Mouse (Mus musculus): ENCODE results near the gene Cttnbp2nl. TPM values are rescaled to one million over a fixed set of nuclear protein-coding genes. Genes with fewer than 3 reads are reported as not detected.
A peak's percentile ranks its signal among the peaks of the same experiment; 100 is the strongest.

Cttnbp2nl gene
- polyA plus RNA-seq, 1 experiment from 2014 or later = 42.3 TPM

- Histone ChIP-seq H3K4me3 (ENCODE audit: low read depth, low read length) (peak within 1 kb of the TSS; percentile 52), H3K27ac (ENCODE audit: low read depth) (peak within 1 kb of the TSS; percentile 78), H3K9me3 (ENCODE audit: low read depth, low read length) (no peaks in the 10 kb centered on the region), H3K4me1 (ENCODE audit: insufficient read depth) (peaks cover 18% of the 10 kb centered on the region; the same call in 1 of the 2 replicates), H3K36me3 (ENCODE audit: insufficient read depth) (no peaks in the 10 kb centered on the region), H3K4me2 (peak within 1 kb of the TSS; percentile 78), H3K27me3 (ENCODE audit: insufficient read depth, low read length) (peaks cover 20% of the 10 kb centered on the region), H3K9ac (peak within 1 kb of the TSS; percentile 55)
- no peak for TF ChIP-seq CTCF (IDR thresholded peaks at IDR 0.05; ENCODE audit: low read depth)
- WGBS = 1% methylated on average over 86 of the region's 87 CpGs
- peak; percentile 47 for DNase-seq
- peak; percentile 39 for ATAC-seq (ENCODE audit: insufficient read depth)
These were observed 91.6 kb downstream of the Cttnbp2nl start, which contains the start of gene Wnt2b for GRCm38 (mm10) chr3:104961066-104962059. Gene Wnt2b (minus strand): TSS chr3:104961921.

DNA sequence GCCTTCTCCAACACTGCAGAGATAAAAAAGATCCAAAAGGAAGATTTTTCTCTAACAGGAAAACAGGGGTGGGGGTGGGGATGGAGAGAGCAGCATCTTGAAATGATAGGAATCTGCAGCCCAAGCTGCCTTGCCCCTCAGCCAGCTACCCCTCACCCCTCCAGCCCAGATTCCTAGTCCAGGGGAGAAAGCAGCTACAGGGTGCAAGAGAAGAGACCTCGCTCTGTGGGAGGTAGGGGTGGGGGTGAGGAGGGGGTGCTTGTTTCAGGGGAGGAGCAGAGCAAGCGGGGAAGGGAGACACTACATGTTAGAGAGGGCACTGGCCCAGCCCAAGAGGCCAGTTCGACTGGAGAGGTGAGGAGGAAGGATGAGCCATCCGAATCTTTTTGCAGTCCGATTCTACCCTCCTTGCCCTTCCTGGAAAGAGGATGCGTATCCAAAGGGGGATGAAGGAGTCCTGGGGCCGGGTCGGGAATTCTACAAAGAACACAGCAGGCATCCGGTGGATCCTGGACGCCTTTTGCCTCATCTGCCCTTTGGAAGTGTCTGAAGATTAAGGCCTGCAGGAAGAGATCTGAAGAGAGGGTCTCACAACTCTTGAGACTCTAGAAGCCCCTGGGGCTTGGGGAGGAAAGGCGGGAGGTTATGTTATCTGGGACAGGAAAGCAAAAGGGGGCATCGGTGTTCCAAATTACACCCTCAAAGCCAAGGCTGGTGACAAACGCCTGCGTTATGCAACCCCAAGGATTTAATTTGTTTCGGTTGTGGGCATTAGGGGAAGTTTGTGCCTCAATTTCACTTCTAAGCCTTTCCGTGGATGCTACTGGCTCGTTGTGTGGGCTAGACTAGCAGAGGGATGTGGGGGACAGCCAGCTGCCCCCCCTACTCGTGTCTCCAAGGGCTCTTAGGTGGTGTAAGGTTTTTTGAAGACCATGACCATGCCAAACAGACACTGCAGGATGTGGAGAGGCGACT lies 92.6 kb downstream of the Cttnbp2nl start:
- H3K4me2 ChIP-seq = peak overlapping the region; percentile 78
- DNase-seq (no peak), ATAC-seq (ENCODE audit: insufficient read depth) (no peak)
- H3K9me3 ChIP-seq (ENCODE audit: low read depth, low read length) = no peaks in the 10 kb centered on the region
- H3K27ac ChIP-seq (ENCODE audit: low read depth) = peak overlapping the region; percentile 26; the same call in 1 of the 2 replicates
- no peaks in the 10 kb centered on the region for H3K36me3 ChIP-seq (ENCODE audit: insufficient read depth)
- peak overlapping the region; percentile 52 for H3K4me3 ChIP-seq (ENCODE audit: low read depth, low read length)
- peak overlapping the region; percentile 55; the same call in 1 of the 2 replicates for H3K9ac ChIP-seq
- H3K27me3 ChIP-seq (ENCODE audit: insufficient read depth, low read length) = peaks cover 20% of the 10 kb centered on the region
- no peak for TF ChIP-seq CTCF (IDR thresholded peaks at IDR 0.05; ENCODE audit: low read depth)
- WGBS = 12% methylated on average over 19 of the region's 19 CpGs
- H3K4me1 ChIP-seq (ENCODE audit: insufficient read depth) = peaks cover 18% of the 10 kb centered on the region; the same call in 1 of the 2 replicates

- DNase-seq = peak; percentile 78
- WGBS = 31% methylated on average over 6 of the region's 6 CpGs
These were observed 96.8 kb downstream of the Cttnbp2nl start for GRCm38 (mm10) chr3:104956131-104956581.

DNA sequence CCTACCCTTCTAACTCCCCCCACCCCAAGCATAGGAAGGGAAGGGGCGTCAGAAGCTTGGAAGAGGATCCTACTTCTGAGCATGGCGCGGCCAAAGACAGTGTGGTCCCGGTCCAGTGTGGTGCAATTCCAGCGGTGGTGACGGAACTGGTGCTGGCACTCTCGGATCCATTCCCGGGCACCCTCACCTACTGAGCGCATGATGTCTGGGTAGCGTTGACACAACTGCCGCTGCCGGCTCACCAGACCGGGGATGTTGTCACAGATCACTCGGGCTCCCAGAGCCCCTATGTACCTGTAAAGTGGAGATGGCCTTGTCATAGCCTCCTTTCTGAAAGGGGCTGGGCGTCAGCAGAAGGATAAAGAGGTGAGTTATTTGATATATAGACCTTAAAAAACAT lies 98.4 kb downstream of the Cttnbp2nl start:
- Histone ChIP-seq H3K9ac (no peak overlapping the region), H3K36me3 (ENCODE audit: insufficient read depth) (peaks cover 30% of the 10 kb centered on the region), H3K4me2 (no peak overlapping the region), H3K27me3 (ENCODE audit: insufficient read depth, low read length) (no peaks in the 10 kb centered on the region), H3K4me3 (ENCODE audit: low read depth, low read length) (no peak overlapping the region), H3K4me1 (ENCODE audit: insufficient read depth) (no peaks in the 10 kb centered on the region), H3K9me3 (ENCODE audit: low read depth, low read length) (no peaks in the 10 kb centered on the region), H3K27ac (ENCODE audit: low read depth) (no peak overlapping the region)
- ATAC-seq (ENCODE audit: insufficient read depth) = no peak
- DNase-seq = no peak
- no peak for TF ChIP-seq CTCF (IDR thresholded peaks at IDR 0.05; ENCODE audit: low read depth)
- WGBS = 94% methylated on average over 15 of the region's 15 CpGs

More at GRCm38 (mm10) chr3:104956131-104956581, 96.8 kb downstream of the Cttnbp2nl start:
- Histone ChIP-seq H3K9me3 (ENCODE audit: low read depth, low read length) (no peaks in the 10 kb centered on the region), H3K4me3 (ENCODE audit: low read depth, low read length) (no peak overlapping the region), H3K27ac (ENCODE audit: low read depth) (peak overlapping the region; percentile 51; the same call in 1 of the 2 replicates), H3K4me2 (no peak overlapping the region), H3K27me3 (ENCODE audit: insufficient read depth, low read length) (peaks cover 4% of the 10 kb centered on the region; the same call in 1 of the 2 replicates), H3K4me1 (ENCODE audit: insufficient read depth) (0 out of 2 replicates have a peak, but pooled peaks cover 3% of the 10 kb centered on the region), H3K36me3 (ENCODE audit: insufficient read depth) (peaks cover 16% of the 10 kb centered on the region), H3K9ac (no peak overlapping the region)
- TF ChIP-seq CTCF (IDR thresholded peaks at IDR 0.05; ENCODE audit: low read depth) = no peak
- ATAC-seq (ENCODE audit: insufficient read depth) = peak; percentile 75

DNA sequence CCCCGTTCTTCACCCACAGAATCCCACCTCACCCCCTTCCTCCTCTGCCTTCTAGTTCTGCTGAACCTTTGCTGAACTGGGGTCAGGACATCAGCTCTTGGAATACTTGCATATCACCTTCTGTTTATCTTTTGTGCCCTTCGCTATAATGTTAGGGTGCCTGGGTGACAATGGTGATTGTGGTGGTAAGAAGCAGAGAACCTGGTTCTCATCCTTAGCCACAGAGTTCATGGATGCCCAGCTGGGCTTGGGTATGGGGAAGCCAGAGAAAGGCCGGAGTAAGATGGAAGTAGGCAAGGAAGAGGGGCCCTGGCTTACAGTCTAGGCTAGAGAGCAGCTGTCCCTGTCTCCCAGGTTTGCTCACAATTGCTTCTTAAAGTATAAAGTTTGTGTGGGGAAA lies 98.8 kb downstream of the Cttnbp2nl start:
- H3K27me3 ChIP-seq (ENCODE audit: insufficient read depth, low read length) = no peaks in the 10 kb centered on the region

DNA sequence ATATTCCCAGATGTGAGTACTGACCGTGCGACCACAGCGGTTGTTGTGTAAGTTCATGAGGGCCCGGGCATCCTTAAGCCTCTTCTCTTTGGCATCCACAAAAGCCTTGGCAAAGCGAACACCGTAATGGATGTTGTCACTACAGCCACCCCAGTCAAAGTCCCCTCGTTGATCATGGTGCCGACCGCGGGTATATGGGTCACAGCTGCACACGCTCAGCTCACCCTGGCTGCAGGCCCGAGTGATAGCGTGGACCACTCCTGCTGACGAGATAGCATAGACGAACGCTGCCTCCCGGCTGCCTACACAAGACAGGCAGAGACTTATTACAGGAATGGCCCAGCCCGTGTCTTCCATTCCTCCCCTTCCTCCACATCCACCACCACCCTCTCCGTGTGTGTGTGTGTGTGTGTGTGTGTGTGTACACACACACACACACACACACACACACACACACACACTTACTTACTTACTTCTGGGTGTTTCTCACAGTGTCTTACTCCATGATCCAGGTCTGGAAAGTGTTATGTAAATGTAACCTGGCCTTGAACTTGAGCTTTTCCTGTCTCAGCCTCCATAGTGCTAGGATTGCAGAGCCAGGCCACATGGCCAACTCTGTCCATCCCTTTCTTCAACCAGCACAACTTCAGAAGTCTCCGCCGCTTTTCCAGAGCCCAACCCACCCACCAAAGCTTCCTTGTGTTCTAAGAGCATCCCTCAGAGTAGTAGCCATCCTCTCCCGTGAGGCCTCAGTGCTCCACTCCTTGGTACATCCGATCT lies 99.9 kb downstream of the Cttnbp2nl start:
- H3K9me3 ChIP-seq (ENCODE audit: low read depth, low read length) = no peaks in the 10 kb centered on the region
- H3K36me3 ChIP-seq (ENCODE audit: insufficient read depth) = peaks cover 36% of the 10 kb centered on the region
- H3K9ac ChIP-seq = no peak overlapping the region
- no peaks in the 10 kb centered on the region for H3K27me3 ChIP-seq (ENCODE audit: insufficient read depth, low read length)
- no peak for TF ChIP-seq CTCF (IDR thresholded peaks at IDR 0.05; ENCODE audit: low read depth)
- no peaks in the 10 kb centered on the region for H3K4me1 ChIP-seq (ENCODE audit: insufficient read depth)
- WGBS = 77% methylated on average over 22 of the region's 23 CpGs
- ATAC-seq (ENCODE audit: insufficient read depth) (no peak), DNase-seq (no peak)
- H3K4me2 ChIP-seq = no peak overlapping the region
- no peak overlapping the region for H3K4me3 ChIP-seq (ENCODE audit: low read depth, low read length)
- no peak overlapping the region for H3K27ac ChIP-seq (ENCODE audit: low read depth)

More for the DNA sequence above, 98.8 kb downstream of the Cttnbp2nl start:
- Histone ChIP-seq H3K4me2 (no peak overlapping the region), H3K36me3 (ENCODE audit: insufficient read depth) (peaks cover 30% of the 10 kb centered on the region), H3K27ac (ENCODE audit: low read depth) (no peak overlapping the region), H3K9ac (no peak overlapping the region), H3K4me1 (ENCODE audit: insufficient read depth) (no peaks in the 10 kb centered on the region), H3K9me3 (ENCODE audit: low read depth, low read length) (no peaks in the 10 kb centered on the region), H3K4me3 (ENCODE audit: low read depth, low read length) (no peak overlapping the region)
- no peak for TF ChIP-seq CTCF (IDR thresholded peaks at IDR 0.05; ENCODE audit: low read depth)
- no peak for ATAC-seq (ENCODE audit: insufficient read depth)
- DNase-seq = no peak
- 92% methylated on average over 3 of the region's 3 CpGs for WGBS

Other genes starting within 250 kb of the Cttnbp2nl start
- gene Mov10, start 234.6 kb downstream of the Cttnbp2nl start, polyA plus RNA-seq (2014; fragmentation: Nextera tagmentation; extraction: Ambion mirVana) = 51.0 and 53.9 TPM in 2 replicates
- 33.2 and 36.2 TPM in 2 replicates for gene St7l, start 189.1 kb downstream of the Cttnbp2nl start, polyA plus RNA-seq (2014; fragmentation: Nextera tagmentation; extraction: Ambion mirVana)
- 233 and 236 TPM in 2 replicates for gene Capza1, start 188.6 kb downstream of the Cttnbp2nl start, polyA plus RNA-seq (2014; fragmentation: Nextera tagmentation; extraction: Ambion mirVana)
- 2.8 and 3.4 TPM in 2 replicates for gene Wnt2b, start 91.2 kb downstream of the Cttnbp2nl start, polyA plus RNA-seq (2014; fragmentation: Nextera tagmentation; extraction: Ambion mirVana)
- gene 4930564D02Rik, start 13.7 kb upstream of the Cttnbp2nl start, polyA plus RNA-seq (2014; fragmentation: Nextera tagmentation; extraction: Ambion mirVana) = not detected in 2 replicates

Measured in lung, embryonic 14.5 days (tissue).